Mouse (Mus musculus) limb, embryonic 13.5 days (tissue): Measurements from ENCODE around the gene Nlrx1. TPM values are rescaled to one million over a fixed set of nuclear protein-coding genes. Genes with fewer than 3 reads are reported as not detected.
A peak's percentile ranks its signal among the peaks of the same experiment; 100 is the strongest.

Source experiments
- ATAC-seq: fragments of 200-750 bp; cut with Nextera tagmentation; 2 replicates; pipeline ENCODE4 v1.8.0; 2017; ENCODE audit warnings: low read depth, moderate number of reproducible peaks, moderate TSS enrichment; ENCODE audit not compliant: low FRiP score
- H3K27ac ChIP-seq: fragments of 300-500 bp; sonication (generic); 2 replicates; pipeline ENCODE4 v1.5.1; 2015; ENCODE audit warnings: inconsistent platforms, mild to moderate bottlenecking, moderate library complexity
- H3K27me3 ChIP-seq: fragments of 300-500 bp; sonication (generic); 2 replicates; pipeline ENCODE4 v1.6.1; 2015; ENCODE audit warnings: mild to moderate bottlenecking, inconsistent platforms
- H3K36me3 ChIP-seq: fragments of 300-500 bp; sonication (generic); 2 replicates; pipeline ENCODE4 v1.6.1; 2015; ENCODE audit warnings: inconsistent platforms, mild to moderate bottlenecking, moderate library complexity
- H3K4me1 ChIP-seq: fragments of 300-500 bp; sonication (generic); 2 replicates; pipeline ENCODE4 v1.6.1; 2015; ENCODE audit warnings: inconsistent platforms
- H3K4me2 ChIP-seq: fragments of 300-500 bp; sonication (generic); replicated peaks from 2 replicates; pipeline ENCODE4 v1.6.1; 2015; ENCODE audit warnings: inconsistent platforms, mild to moderate bottlenecking, moderate library complexity
- H3K4me3 ChIP-seq: fragments of 300-500 bp; sonication (generic); 2 replicates; pipeline ENCODE4 v1.5.1; 2015; ENCODE audit warnings: moderate library complexity, mild to moderate bottlenecking, inconsistent platforms
- H3K9ac ChIP-seq: fragments of 300-500 bp; sonication (generic); 2 replicates; pipeline ENCODE4 v1.6.1; 2015; ENCODE audit warnings: mild to moderate bottlenecking, inconsistent platforms
- H3K9me3 ChIP-seq: fragments of 300-500 bp; sonication (generic); 2 replicates; pipeline ENCODE4 v1.6.1; 2016; ENCODE audit warnings: inconsistent platforms
- WGBS: fragments of 180-500 bp; shearing (Covaris S2); methylation state at CpG from one replicate; pipeline ENCODE4 v1.1.7; 2015; 5-methylcytosine and 5-hydroxymethylcytosine counted together
- polyA plus RNA-seq: library from polyadenylated mRNA; unstranded; fragments of >200 nt; fragmentation: Nextera tagmentation; extraction: Ambion mirVana; gene quantifications from 2 replicates; pipeline ENCODE4 v1.2.1, GENCODE M21; 2015

The Nlrx1 gene
- polyA plus RNA-seq, 1 experiment from 2014 or later: 8.3 TPM

- H3K27ac ChIP-seq: no peak overlapping the region
- no peak for ATAC-seq
- H3K36me3 ChIP-seq: no peaks in the 10 kb centered on the region; the same call in 1 of the 2 replicates
- no peak overlapping the region for H3K4me3 ChIP-seq
- no peaks in the 10 kb centered on the region for H3K9me3 ChIP-seq
- no peak overlapping the region for H3K4me2 ChIP-seq
- no peak overlapping the region for H3K9ac ChIP-seq
- no peaks in the 10 kb centered on the region for H3K27me3 ChIP-seq
- WGBS: 75% methylated on average over 6 of the region's 6 CpGs
- peaks cover 4% of the 10 kb centered on the region; the same call in 1 of the 2 replicates for H3K4me1 ChIP-seq
Observed at GRCm38 (mm10) chr9:44247907-44248306, 20.5 kb downstream of the Nlrx1 start.

GRCm38 (mm10) chr9:44243621-44244020, 24.8 kb downstream of the Nlrx1 start:
- H3K9ac ChIP-seq: no peak overlapping the region
- no peak overlapping the region for H3K27ac ChIP-seq
- no peaks in the 10 kb centered on the region; the same call in 1 of the 2 replicates for H3K27me3 ChIP-seq
- H3K36me3 ChIP-seq: no peaks in the 10 kb centered on the region
- no peak overlapping the region for H3K4me2 ChIP-seq
- H3K4me3 ChIP-seq: no peak overlapping the region
- no peak for ATAC-seq
- peaks cover 3% of the 10 kb centered on the region; the same call in 1 of the 2 replicates for H3K4me1 ChIP-seq
- H3K9me3 ChIP-seq: no peaks in the 10 kb centered on the region
- 61% methylated on average over 2 of the region's 2 CpGs for WGBS

DNA sequence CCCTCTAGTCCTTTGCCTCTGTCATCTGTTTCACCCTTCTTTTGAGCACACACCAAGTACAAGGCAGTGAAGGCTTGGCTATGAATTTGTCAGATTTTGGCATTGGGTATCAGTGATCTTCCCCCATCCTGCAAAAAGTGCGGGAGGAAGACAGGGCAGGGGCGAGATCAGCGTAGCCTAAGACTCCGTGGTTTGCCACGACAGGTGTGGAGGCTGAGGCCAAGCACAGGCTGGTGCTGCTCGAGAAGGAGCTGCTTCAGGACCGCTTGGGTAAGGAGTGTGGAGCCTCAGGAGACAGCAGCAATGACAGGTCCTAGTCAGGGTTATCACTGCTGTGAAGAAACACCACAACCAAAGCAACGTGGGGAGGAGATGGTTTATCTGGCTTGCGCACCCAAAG, 27.0 kb downstream of the Nlrx1 start:
- H3K27ac ChIP-seq: no peak overlapping the region

GRCm38 (mm10) chr9:44240911-44241310, 27.5 kb downstream of the Nlrx1 start:
- no peaks in the 10 kb centered on the region; the same call in 1 of the 2 replicates for H3K27me3 ChIP-seq
- no peaks in the 10 kb centered on the region for H3K36me3 ChIP-seq
- peaks cover 6% of the 10 kb centered on the region for H3K4me1 ChIP-seq
- 63% methylated on average over 5 of the region's 5 CpGs for WGBS
- H3K9me3 ChIP-seq: no peaks in the 10 kb centered on the region
- no peak overlapping the region for H3K4me3 ChIP-seq
- H3K4me2 ChIP-seq: no peak overlapping the region
- H3K27ac ChIP-seq: no peak overlapping the region
- H3K9ac ChIP-seq: no peak overlapping the region
- no peak for ATAC-seq

More for the DNA sequence above, 27.0 kb downstream of the Nlrx1 start:
- Histone ChIP-seq H3K4me1 (peaks cover 6% of the 10 kb centered on the region), H3K27me3 (no peaks in the 10 kb centered on the region; the same call in 1 of the 2 replicates), H3K4me3 (no peak overlapping the region), H3K9me3 (no peaks in the 10 kb centered on the region), H3K9ac (no peak overlapping the region), H3K36me3 (no peaks in the 10 kb centered on the region), H3K4me2 (no peak overlapping the region)
- ATAC-seq: no peak
- 69% methylated on average over 9 of the region's 9 CpGs for WGBS

GRCm38 (mm10) chr9:44240399-44240798, 28.0 kb downstream of the Nlrx1 start, which contains the start of gene Ccdc153:
Gene Ccdc153, plus strand, starts transcription at chr9:44240676.
- Histone ChIP-seq H3K4me1 (peaks cover 6% of the 10 kb centered on the region), H3K4me2 (no peak within 1 kb of the TSS), H3K27me3 (no peaks in the 10 kb centered on the region; the same call in 1 of the 2 replicates), H3K9ac (no peak within 1 kb of the TSS), H3K9me3 (no peaks in the 10 kb centered on the region), H3K4me3 (no peak within 1 kb of the TSS), H3K27ac (no peak within 1 kb of the TSS), H3K36me3 (no peaks in the 10 kb centered on the region)
- WGBS: 51% methylated on average over 2 of the region's 2 CpGs
- ATAC-seq: no peak

GRCm38 (mm10) chr9:44239447-44239846, 29.0 kb downstream of the Nlrx1 start:
- H3K4me2 ChIP-seq: no peak overlapping the region
- H3K9ac ChIP-seq: no peak overlapping the region
- no peaks in the 10 kb centered on the region; the same call in 1 of the 2 replicates for H3K27me3 ChIP-seq
- H3K4me1 ChIP-seq: peaks cover 6% of the 10 kb centered on the region
- no peak overlapping the region for H3K27ac ChIP-seq
- no peaks in the 10 kb centered on the region for H3K9me3 ChIP-seq
- ATAC-seq: peak; percentile 57
- no peak overlapping the region for H3K4me3 ChIP-seq
- H3K36me3 ChIP-seq: no peaks in the 10 kb centered on the region
- WGBS: 4% methylated on average over 5 of the region's 5 CpGs

GRCm38 (mm10) chr9:44238501-44239190, 29.8 kb downstream of the Nlrx1 start:
- 79% methylated on average over 17 of the region's 17 CpGs for WGBS
- H3K9me3 ChIP-seq: no peaks in the 10 kb centered on the region
- H3K4me1 ChIP-seq: peaks cover 6% of the 10 kb centered on the region
- H3K4me3 ChIP-seq: no peak overlapping the region
- no peak overlapping the region for H3K9ac ChIP-seq
- no peaks in the 10 kb centered on the region; the same call in 1 of the 2 replicates for H3K27me3 ChIP-seq
- H3K36me3 ChIP-seq: no peaks in the 10 kb centered on the region
- no peak overlapping the region for H3K27ac ChIP-seq
- ATAC-seq: no peak
- no peak overlapping the region for H3K4me2 ChIP-seq

DNA sequence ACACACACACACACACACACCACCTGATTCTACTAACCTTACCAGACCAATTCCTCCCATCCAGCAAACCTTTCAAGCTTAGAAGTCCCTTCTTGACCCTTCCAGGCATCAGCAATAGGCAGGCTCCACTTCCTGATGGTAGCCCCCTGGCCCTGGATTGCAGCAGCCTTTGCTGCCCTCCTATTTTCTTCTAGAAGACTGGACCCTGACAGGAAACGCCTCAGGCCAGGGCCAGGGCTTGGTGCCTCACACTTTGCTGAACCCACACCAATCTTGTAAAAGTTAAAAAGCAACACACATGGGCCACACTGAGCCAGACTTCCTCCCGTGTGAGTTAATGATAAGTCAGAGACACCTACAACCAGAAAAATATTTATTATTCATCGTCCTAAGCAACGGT, 31.3 kb downstream of the Nlrx1 start:
- no peak overlapping the region for H3K4me2 ChIP-seq
- peaks cover 15% of the 10 kb centered on the region for H3K4me1 ChIP-seq
- no peaks in the 10 kb centered on the region for H3K9me3 ChIP-seq
- no peak overlapping the region for H3K4me3 ChIP-seq
- 50% methylated on average over 4 of the region's 4 CpGs for WGBS
- no peak for ATAC-seq
- no peaks in the 10 kb centered on the region for H3K36me3 ChIP-seq
- H3K9ac ChIP-seq: no peak overlapping the region
- no peaks in the 10 kb centered on the region; the same call in 1 of the 2 replicates for H3K27me3 ChIP-seq
- no peak overlapping the region for H3K27ac ChIP-seq

DNA sequence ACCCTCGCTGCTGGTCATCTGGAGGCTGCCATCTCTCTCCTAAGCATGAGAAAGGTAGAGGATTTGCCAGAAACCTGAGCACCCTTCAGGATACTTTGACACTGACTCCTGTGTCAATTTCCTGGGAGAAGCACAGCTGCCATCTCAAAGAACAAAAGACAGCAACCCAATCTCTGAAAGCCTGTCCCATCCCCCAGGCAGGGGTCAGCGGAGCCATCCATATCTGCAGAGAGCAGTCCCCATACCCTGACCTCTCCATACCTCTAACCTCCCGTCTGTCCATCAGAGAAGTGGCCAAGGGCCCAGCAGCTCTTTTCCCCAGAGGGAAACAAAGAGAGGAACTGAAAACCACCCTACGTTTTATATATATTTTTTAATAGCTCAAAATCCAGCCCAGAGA, 31.8 kb downstream of the Nlrx1 start:
- Histone ChIP-seq H3K9me3 (no peaks in the 10 kb centered on the region), H3K4me1 (peaks cover 20% of the 10 kb centered on the region), H3K27me3 (no peaks in the 10 kb centered on the region; the same call in 1 of the 2 replicates), H3K27ac (no peak overlapping the region), H3K4me2 (no peak overlapping the region), H3K36me3 (no peaks in the 10 kb centered on the region), H3K4me3 (no peak overlapping the region), H3K9ac (peak overlapping the region; percentile 4; the same call in 1 of the 2 replicates)
- ATAC-seq: no peak
- WGBS: 70% methylated on average over 4 of the region's 4 CpGs

DNA sequence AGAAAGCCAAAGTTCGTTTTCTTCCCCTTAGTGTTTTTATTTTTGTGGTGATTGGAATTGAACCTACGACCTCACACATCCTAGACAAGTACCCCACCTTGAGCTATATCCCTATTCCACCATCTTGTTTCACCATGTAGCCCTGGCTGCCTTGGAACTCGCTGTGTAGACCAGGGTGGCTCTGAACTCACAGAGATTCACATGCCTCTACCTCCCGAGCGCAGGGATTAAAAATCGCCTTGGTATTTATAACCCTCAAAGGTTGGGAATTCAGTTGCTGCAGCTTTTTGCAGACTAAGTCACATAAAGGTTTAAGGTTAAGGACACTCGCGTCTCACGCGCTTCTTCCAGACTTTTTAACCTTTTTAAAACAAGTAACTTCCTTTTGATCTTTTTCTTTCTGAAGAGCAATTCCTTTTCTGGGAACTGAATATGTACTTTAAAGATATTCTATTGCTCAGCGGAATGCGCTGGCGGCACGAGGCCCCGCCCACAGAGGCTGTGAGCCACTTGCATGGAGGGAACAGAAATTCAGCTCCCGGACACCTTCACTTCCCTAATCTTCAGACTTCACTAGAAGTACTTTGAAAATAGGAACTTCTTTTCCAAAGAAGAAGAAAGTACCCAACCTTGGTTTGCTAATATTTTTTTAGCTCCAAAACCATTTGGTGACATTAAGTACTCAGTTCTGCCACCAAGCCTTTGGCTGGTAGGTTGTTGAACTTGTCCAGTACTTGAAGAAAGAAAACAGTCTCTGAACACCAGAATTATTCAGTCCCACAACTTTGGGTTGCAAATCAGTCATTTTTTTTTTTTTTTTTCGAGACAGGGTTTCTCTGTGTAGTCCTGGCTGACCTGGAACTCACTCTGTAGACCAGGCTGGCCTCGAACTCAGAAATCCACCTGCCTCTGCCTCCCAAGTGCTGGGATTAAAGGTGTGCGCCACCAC, 33.6 kb downstream of the Nlrx1 start:
- Histone ChIP-seq H3K9me3 (no peaks in the 10 kb centered on the region), H3K27me3 (no peaks in the 10 kb centered on the region), H3K36me3 (no peaks in the 10 kb centered on the region), H3K4me2 (peak overlapping the region; percentile 60), H3K4me1 (peaks cover 29% of the 10 kb centered on the region), H3K4me3 (peak overlapping the region; percentile 82), H3K9ac (peak overlapping the region; percentile 48; the same call in 1 of the 2 replicates), H3K27ac (peak overlapping the region; percentile 58)
- 0 out of 2 replicates have a peak, but pooled peaks have one; percentile 17 for ATAC-seq
- WGBS: 26% methylated on average over 19 of the region's 19 CpGs

GRCm38 (mm10) chr9:44233802-44234478, 34.5 kb downstream of the Nlrx1 start, which contains the start of gene Cbl:
Gene Cbl, minus strand, starts transcription at chr9:44234049.
- under 1% methylated on average over 74 of the region's 76 CpGs for WGBS
- Histone ChIP-seq H3K9me3 (no peaks in the 10 kb centered on the region), H3K4me2 (peak within 1 kb of the TSS; percentile 70), H3K9ac (peak within 1 kb of the TSS; percentile 87), H3K4me1 (peaks cover 26% of the 10 kb centered on the region), H3K36me3 (no peaks in the 10 kb centered on the region), H3K27me3 (no peaks in the 10 kb centered on the region), H3K4me3 (peak within 1 kb of the TSS; percentile 82), H3K27ac (peak within 1 kb of the TSS; percentile 93)
- ATAC-seq: peak; percentile 93
